Mouse (Mus musculus) adrenal gland, postnatal 36 days (tissue): ENCODE results near the gene Bbs5. TPM values are rescaled to one million over a fixed set of nuclear protein-coding genes. Genes with fewer than 3 reads are reported as not detected.
A peak's percentile ranks its signal among the peaks of the same experiment; 100 is the strongest.
"Not testable (repeated sequence)": the region's sequence is repeated elsewhere in the genome, so short reads cannot be mapped to it uniquely, and the experiment has no call there.

Experiments used
- DNase-seq, 2 experiments: peaks; one replicate each; pipeline ENCODE4 v3.0.0; 2021; ENCODE audit warnings: mixed read lengths in 1 of 2
- long read RNA-seq, 2 experiments: library from polyadenylated mRNA; stranded (forward); transcript quantifications; one replicate each; pipeline ENCODE4 v2.0.0; 2021; ENCODE audit warnings: borderline sequencing depth in 2 of 2
- total RNA-seq, 2 experiments: library from RNA; stranded (reverse); gene quantifications; 2 replicates each; pipeline ENCODE4 v1.2.3; 2021

Bbs5 gene
- total RNA-seq, result 10 to 100 TPM in 1 of 2 experiments, 1 to 10 TPM in 1; 8.7 to 10.0 TPM
- long read RNA-seq, experiment 1, transcript Bbs5-201 (12 exons, 1,468 nt), result major isoform, 9 of 12 reads
- long read RNA-seq, experiment 1, partial matches to known transcripts, result 2 of 12 reads
- long read RNA-seq, experiment 1, other reads (novel, unspliced or antisense), result 1 of 12 reads
- long read RNA-seq, experiment 2, partial matches to known transcripts, result 0 of 2 reads
- long read RNA-seq, experiment 2, other reads (novel, unspliced or antisense), result 0 of 2 reads

GRCm38 (mm10) chr2:69646726-69647490, at the start of gene Bbs5:
Gene Bbs5, plus strand, starts transcription at chr2:69647171.
- peak; percentile 95 to 96 for DNase-seq

- no peak for DNase-seq
Observed at GRCm38 (mm10) chr2:69603726-69604393, 43.1 kb upstream of the Bbs5 start.

GRCm38 (mm10) chr2:69606621-69607020, 40.4 kb upstream of the Bbs5 start:
- DNase-seq, result no peak

GRCm38 (mm10) chr2:69612237-69612636, 34.7 kb upstream of the Bbs5 start:
- no peak for DNase-seq

- no peak for DNase-seq
Observed at GRCm38 (mm10) chr2:69612716-69613115, 34.3 kb upstream of the Bbs5 start.

- peak; percentile 8 to 20 for DNase-seq
Observed at GRCm38 (mm10) chr2:69613237-69613636, 33.7 kb upstream of the Bbs5 start.

GRCm38 (mm10) chr2:69618336-69618735, 28.6 kb upstream of the Bbs5 start:
- DNase-seq, result no peak

GRCm38 (mm10) chr2:69619286-69619685, 27.7 kb upstream of the Bbs5 start:
- no peak for DNase-seq

GRCm38 (mm10) chr2:69629215-69629614, 17.8 kb upstream of the Bbs5 start:
- peak; percentile 37 to 53 for DNase-seq

GRCm38 (mm10) chr2:69629914-69630313, 17.1 kb upstream of the Bbs5 start:
- DNase-seq, result no peak

- no peak for DNase-seq
Observed at GRCm38 (mm10) chr2:69630792-69631191, 16.2 kb upstream of the Bbs5 start.

- DNase-seq, result peak; percentile 14 to 20
Observed at GRCm38 (mm10) chr2:69631449-69631848, 15.5 kb upstream of the Bbs5 start.

- DNase-seq, result peak; percentile 50 to 58
Observed at GRCm38 (mm10) chr2:69635064-69635701, 11.8 kb upstream of the Bbs5 start.

- DNase-seq, result peak; percentile 53 to 54
Observed at GRCm38 (mm10) chr2:69635807-69636206, 11.2 kb upstream of the Bbs5 start.

- not testable (repeated sequence) for DNase-seq
Observed at GRCm38 (mm10) chr2:69637989-69638388, 9.0 kb upstream of the Bbs5 start.

GRCm38 (mm10) chr2:69640100-69640499, 6.9 kb upstream of the Bbs5 start:
- DNase-seq, result no peak

GRCm38 (mm10) chr2:69644968-69645617, 1.9 kb upstream of the Bbs5 start:
- DNase-seq, result no peak

GRCm38 (mm10) chr2:69649716-69650115, 2.7 kb downstream of the Bbs5 start:
- no peak for DNase-seq

- DNase-seq, result no peak
Observed at GRCm38 (mm10) chr2:69659326-69659725, 12.4 kb downstream of the Bbs5 start.

- no peak for DNase-seq
Observed at GRCm38 (mm10) chr2:69663827-69664476, 17.0 kb downstream of the Bbs5 start.

GRCm38 (mm10) chr2:69667656-69668055, 20.7 kb downstream of the Bbs5 start:
- DNase-seq, result no peak
